Comparison of ENCODE assay signal across 23 mouse cellular contexts in genomic region chr19:43990362-43990761, GRCm38 (mm10). TPM values are rescaled to one million over a fixed set of nuclear protein-coding genes. Genes with fewer than 3 reads are reported as not detected.
"Had no signal": no experiment of that assay in that cellular context is flagged by ENCODE, and none has a peak within 500 bp of the region (broad histone marks: within the 10 kb centered on the region; RNA-seq: fewer than 3 reads in every experiment).

No protein-coding gene starts in this region.

- H3K9ac ChIP-seq: liver, embryonic 13.5 days; liver, embryonic 15.5 days; liver, postnatal 0 days; lung, embryonic 15.5 days; midbrain, embryonic 12.5 days; neural tube, embryonic 13.5 days; neural tube, embryonic 15.5 days; stomach, embryonic 15.5 days had no signal

- H3K36me3 ChIP-seq: liver, embryonic 13.5 days; liver, embryonic 15.5 days; lung, embryonic 15.5 days; midbrain, embryonic 12.5 days; neural tube, embryonic 13.5 days; neural tube, embryonic 15.5 days; stomach, embryonic 15.5 days had no signal

- ATAC-seq: liver, postnatal 0 days; lung, postnatal 0 days; midbrain, embryonic 16.5 days had no signal

- H3K4me3 ChIP-seq: liver, embryonic 13.5 days; liver, embryonic 15.5 days; lung, embryonic 15.5 days; midbrain, embryonic 12.5 days; myocyte; neural tube, embryonic 13.5 days; neural tube, embryonic 15.5 days; stomach, embryonic 15.5 days had no signal

- H3K9me3 ChIP-seq: liver, embryonic 13.5 days; liver, embryonic 15.5 days; lung, embryonic 15.5 days; midbrain, embryonic 12.5 days; neural tube, embryonic 13.5 days; neural tube, embryonic 15.5 days; stomach, embryonic 15.5 days had no signal

- H3K4me2 ChIP-seq: liver, embryonic 13.5 days; liver, embryonic 15.5 days; lung, embryonic 15.5 days; midbrain, embryonic 12.5 days; neural tube, embryonic 13.5 days; neural tube, embryonic 15.5 days; stomach, embryonic 15.5 days had no signal

- H3K27me3 ChIP-seq: stomach, embryonic 15.5 days had no signal

- DNase-seq: liver, embryonic 13.5 days; liver, postnatal 0 days; lung, adult 2 months; lung, postnatal 14 days; lung, postnatal 36 days; midbrain, embryonic 14.5 days; retina, postnatal 1 day; right cerebral cortex, postnatal 14 days; thymus, adult 2 months; thymus, postnatal 25 days; thymus, postnatal 4 days had no signal

- H3K4me1 ChIP-seq: lung, embryonic 15.5 days; stomach, embryonic 15.5 days had no signal

- H3K27ac ChIP-seq: liver, embryonic 13.5 days; liver, embryonic 15.5 days; lung, embryonic 15.5 days; midbrain, embryonic 12.5 days; neural tube, embryonic 13.5 days; neural tube, embryonic 15.5 days; stomach, embryonic 15.5 days; stomach, postnatal 0 days had no signal

RNA-seq across cellular contexts. Expression of gene Cpn1, which starts 4.0 kb away (rescaled TPM):
- polyA plus RNA-seq: myocyte had no signal

RNA-seq across cellular contexts. Expression of gene Cyp2c23, which starts 38.6 kb away (rescaled TPM):
- polyA plus RNA-seq: midbrain, embryonic 12.5 days; midbrain, embryonic 14.5 days; midbrain, embryonic 16.5 days; neural tube, embryonic 11.5 days; neural tube, embryonic 13.5 days; neural tube, embryonic 15.5 days; spleen, adult 2 months; thymus, adult 2 months had no signal
